Comparison of ENCODE assay signal across 17 mouse cellular contexts in the genomic region with DNA sequence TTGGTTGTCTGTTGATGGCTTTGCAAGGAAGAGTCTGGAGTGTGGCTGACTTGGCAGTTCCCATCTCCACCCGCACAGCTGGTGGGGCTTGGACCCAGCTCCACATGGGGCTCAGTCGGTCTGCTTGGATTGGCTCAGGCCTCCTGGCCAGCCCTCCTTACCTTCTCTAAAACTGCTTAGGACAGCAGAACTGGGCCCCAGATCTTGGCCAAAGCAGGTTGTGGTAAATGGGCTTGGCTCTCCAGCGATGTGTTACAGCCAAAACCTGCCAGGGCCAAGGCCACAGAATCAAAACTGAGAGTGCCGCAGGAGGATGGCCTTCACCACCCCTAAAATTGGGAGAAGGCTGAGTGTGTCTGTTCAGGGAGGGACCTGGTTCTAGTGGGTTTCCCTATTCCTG.
DNase-seq lines count a peak whose midpoint lies in the region; ATAC-seq lines count a peak whose summit lies in the region.
"Had no signal": no experiment of that assay in that cellular context is flagged by ENCODE, and none has a peak within 500 bp of the region (broad histone marks: within the 10 kb centered on the region; RNA-seq: fewer than 3 reads in every experiment).

No protein-coding gene starts in this region.

- peak; percentile 82 to 92 for DNase-seq in adrenal gland, adult (ENCODE audit: inconsistent age in 2 of 2, low spot score in 1 of 2)
- DNase-seq in adrenal gland, postnatal 4 days (ENCODE audit: low spot score in 2 of 2), result no peak
- DNase-seq in adrenal gland, postnatal 10 days, result peak; percentile 67
- peak; percentile 70 to 78 for DNase-seq in cerebellum, adult 18-20 months
- DNase-seq in cerebellum, postnatal 25 days, result peak; percentile 63 to 67
- no peak for DNase-seq in heart, postnatal 10 days
- no peak for DNase-seq in right cerebral cortex, adult 18-20 months
- DNase-seq: gastrocnemius, postnatal 10 days; heart, adult 18-20 months; heart, postnatal 4 days; liver; lung, adult 18-20 months; lung, postnatal 14 days had no signal

- intact Hi-C loops in heart, postnatal 10 days (cut with DNase I), result no loop called here

- ATAC-seq in megakaryocyte, adult 5-6 weeks (ENCODE audit: poor library complexity, severe bottlenecking), result no peak
- ATAC-seq: intestine, embryonic 16.5 days; midbrain, embryonic 15.5 days; Patski had no signal

Comparison
In these comparisons a context has a peak if more than half of its experiments do, and no peak if none do; other contexts are left out.
1. DNase-seq: peak in adrenal gland, adult (2 of 2), adrenal gland, postnatal 10 days (single experiment), cerebellum, adult 18-20 months (2 of 2) and cerebellum, postnatal 25 days (2 of 2); none in adrenal gland, postnatal 4 days (0 of 2), heart, postnatal 10 days (0 of 2) and right cerebral cortex, adult 18-20 months (single experiment).